Comparison of ENCODE assay signal across 8 mouse cellular contexts in the genomic region with DNA sequence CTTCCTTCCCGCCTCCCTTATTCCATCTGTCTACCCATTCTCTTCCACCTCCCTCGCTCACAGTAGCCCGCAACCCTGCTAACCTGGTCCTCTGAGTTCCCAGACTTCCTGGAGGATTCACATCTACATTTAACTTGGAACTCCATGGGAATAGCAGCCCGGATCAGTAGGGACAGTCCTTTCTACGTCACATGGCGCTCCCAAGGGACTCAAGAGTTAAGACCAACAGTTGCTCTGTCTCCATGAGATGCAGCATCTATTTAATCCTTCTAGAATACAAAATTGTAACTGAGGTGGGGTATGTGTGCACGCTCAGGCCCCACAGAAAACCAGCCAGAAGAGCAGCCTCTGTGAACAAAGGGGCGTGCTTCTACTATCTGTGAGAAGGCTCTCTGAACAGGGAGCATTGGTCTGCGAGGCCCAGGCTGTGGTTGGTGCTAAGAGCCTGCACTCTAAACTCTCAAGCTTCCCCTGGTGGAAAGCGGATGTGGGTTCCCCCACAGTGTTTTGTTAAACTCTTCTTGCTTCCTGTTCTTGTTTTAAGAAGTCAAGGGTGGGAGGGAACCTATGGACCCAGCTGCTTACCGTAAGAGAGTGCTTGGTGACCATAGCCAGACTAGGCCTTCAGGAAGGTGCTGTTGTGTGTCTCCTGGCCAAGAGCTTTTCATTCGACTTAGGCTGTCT. TPM values are rescaled to one million over a fixed set of nuclear protein-coding genes. Genes with fewer than 3 reads are reported as not detected.
A peak's percentile ranks its signal among the peaks of the same experiment; 100 is the strongest.
DNase-seq lines count a peak whose midpoint lies in the region; ATAC-seq and TF ChIP-seq lines count a peak whose summit lies in the region.

No protein-coding gene starts in this region.

- no peaks in the 10 kb centered on the region for H3K27me3 ChIP-seq in lung, embryonic 14.5 days (ENCODE audit: insufficient read depth, low read length)
- H3K27me3 ChIP-seq in splenic B cell, adult 2 months (ENCODE audit: control insufficient read depth, insufficient read depth, low read length, poor library complexity, severe bottlenecking): no peaks in the 10 kb centered on the region
- no peaks in the 10 kb centered on the region for H3K27me3 ChIP-seq in forebrain, postnatal 0 days (ENCODE audit: insufficient read depth, low read length)

- DNase-seq in A20 (ENCODE audit: low read depth, low spot score): peak; percentile 85
- DNase-seq in lung, embryonic 14.5 days: peak; percentile 63
- DNase-seq in splenic B cell, adult 2 months (ENCODE audit: low read depth, low spot score): peak; percentile 92
- DNase-seq in ovary, postnatal 14 days (ENCODE audit: low spot score): no peak
- DNase-seq in adrenal gland, postnatal 36 days: no peak
- no peak for DNase-seq in forebrain, postnatal 0 days

- ATAC-seq in hematopoietic stem cell, adult 5-6 weeks (replicated peaks in 1 of 2; ENCODE audit: insufficient read depth in 1 of 2, low FRiP score in 2 of 2, low TSS enrichment in 1 of 2, low read depth in 1 of 2, poor library complexity in 2 of 2, severe bottlenecking in 2 of 2): peak; percentile 93 to 95
- ATAC-seq in lung, embryonic 14.5 days (ENCODE audit: insufficient read depth): no peak
- no peak for ATAC-seq in forebrain, postnatal 0 days

- H3K4me1 ChIP-seq in bone marrow macrophage, adult 2 months (ENCODE audit: control insufficient read depth, insufficient read depth, low read length): peaks cover 38% of the 10 kb centered on the region
- peaks cover 13% of the 10 kb centered on the region; the same call in 1 of the 2 replicates for H3K4me1 ChIP-seq in lung, embryonic 14.5 days (ENCODE audit: insufficient read depth)
- no peaks in the 10 kb centered on the region for H3K4me1 ChIP-seq in forebrain, postnatal 0 days (ENCODE audit: insufficient read depth)

- TF ChIP-seq CTCF in bone marrow macrophage, adult 2 months (IDR thresholded peaks at IDR 0.05; ENCODE audit: low read depth, low read length): no peak
- no peak; the same call in 1 of the 2 replicates for TF ChIP-seq CTCF in lung, embryonic 14.5 days (IDR thresholded peaks at IDR 0.05; ENCODE audit: low read depth)
- TF ChIP-seq CTCF in forebrain, postnatal 0 days (IDR thresholded peaks at IDR 0.05; ENCODE audit: low read depth): no peak

- no peaks in the 10 kb centered on the region for H3K36me3 ChIP-seq in lung, embryonic 14.5 days (ENCODE audit: insufficient read depth)
- no peaks in the 10 kb centered on the region for H3K36me3 ChIP-seq in splenic B cell, adult 2 months (ENCODE audit: control insufficient read depth, insufficient read depth, low read length, poor library complexity, severe bottlenecking)
- H3K36me3 ChIP-seq in forebrain, postnatal 0 days (ENCODE audit: insufficient read depth): no peaks in the 10 kb centered on the region

- no peak for TF ChIP-seq POLR2A in bone marrow macrophage, adult 2 months (IDR thresholded peaks at IDR 0.05; ENCODE audit: borderline replicate concordance, low read depth, low read length)

- no peak overlapping the region for H3K9ac ChIP-seq in lung, embryonic 14.5 days
- H3K9ac ChIP-seq in forebrain, postnatal 0 days: no peak overlapping the region

- H3K27ac ChIP-seq in bone marrow macrophage, adult 2 months (ENCODE audit: insufficient read depth, low read depth, low read length): peak overlapping the region; percentile 75
- no peak overlapping the region; the same call in 1 of the 2 replicates for H3K27ac ChIP-seq in lung, embryonic 14.5 days (ENCODE audit: low read depth)
- H3K27ac ChIP-seq in forebrain, postnatal 0 days (ENCODE audit: low read depth, low read length): no peak overlapping the region

- no peaks in the 10 kb centered on the region for H3K9me3 ChIP-seq in lung, embryonic 14.5 days (ENCODE audit: low read depth, low read length)
- H3K9me3 ChIP-seq in forebrain, postnatal 0 days (ENCODE audit: low read length): no peaks in the 10 kb centered on the region

- 71% methylated on average over 12 of the region's 12 CpGs for WGBS in lung, embryonic 14.5 days
- WGBS in forebrain, postnatal 0 days: 83% methylated on average over 12 of the region's 12 CpGs

- H3K4me3 ChIP-seq in bone marrow macrophage, adult 2 months (ENCODE audit: insufficient read depth, low read length): peak overlapping the region; percentile 32
- H3K4me3 ChIP-seq in lung, embryonic 14.5 days (ENCODE audit: low read depth, low read length): no peak overlapping the region
- H3K4me3 ChIP-seq in forebrain, postnatal 0 days (ENCODE audit: low read depth, low read length): no peak overlapping the region

- no peak overlapping the region for H3K4me2 ChIP-seq in lung, embryonic 14.5 days
- no peak overlapping the region for H3K4me2 ChIP-seq in forebrain, postnatal 0 days (ENCODE audit: low read depth)

RNA-seq across cellular contexts. Expression of a gene that starts 2.2 kb away (rescaled TPM):
- polyA plus RNA-seq in bone marrow macrophage, adult 2 months (2012; ENCODE audit: insufficient read depth, insufficient read length, missing spikeins): 8.4 and 11.6 TPM in 2 replicates
- total RNA-seq in hematopoietic stem cell, adult 5-6 weeks (2017): 22.8 and 27.9 TPM in 2 replicates
- 0.43 and 0.71 TPM in 2 replicates for polyA plus RNA-seq in lung, embryonic 14.5 days (2014; fragmentation: Nextera tagmentation; extraction: Ambion mirVana)
- 1 to 10 TPM; 6.5 to 6.6 TPM for total RNA-seq in adrenal gland, postnatal 36 days (2021)
- total RNA-seq in forebrain, postnatal 0 days (2014; rRNA removed): 3.2 and 4.3 TPM in 2 replicates
- polyA plus RNA-seq in forebrain, postnatal 0 days (2015; fragmentation: Nextera tagmentation; extraction: Ambion mirVana): 1.5 and 2.6 TPM in 2 replicates

RNA-seq across cellular contexts. Expression of a gene that starts 29.9 kb away (rescaled TPM):
- polyA plus RNA-seq in bone marrow macrophage, adult 2 months (2012; ENCODE audit: insufficient read depth, insufficient read length, missing spikeins): not detected in 2 replicates
- 2.4 TPM in 1 of 2 replicates, not detected in the other for total RNA-seq in hematopoietic stem cell, adult 5-6 weeks (2017)
- polyA plus RNA-seq in lung, embryonic 14.5 days (2014; fragmentation: Nextera tagmentation; extraction: Ambion mirVana): 1.8 and 1.9 TPM in 2 replicates
- total RNA-seq in adrenal gland, postnatal 36 days (2021): not detected
- total RNA-seq in forebrain, postnatal 0 days (2014; rRNA removed): 1.0 and 3.8 TPM in 2 replicates
- polyA plus RNA-seq in forebrain, postnatal 0 days (2015; fragmentation: Nextera tagmentation; extraction: Ambion mirVana): 0.86 and 2.3 TPM in 2 replicates

RNA-seq across cellular contexts. Expression of a gene that starts 31.2 kb away (rescaled TPM):
- polyA plus RNA-seq in bone marrow macrophage, adult 2 months (2012; ENCODE audit: insufficient read depth, insufficient read length, missing spikeins): not detected in 2 replicates
- not detected in 2 replicates for total RNA-seq in hematopoietic stem cell, adult 5-6 weeks (2017)
- polyA plus RNA-seq in lung, embryonic 14.5 days (2014; fragmentation: Nextera tagmentation; extraction: Ambion mirVana): 0.50 and 0.69 TPM in 2 replicates
- under 1 TPM; 0.17 to 0.36 TPM for total RNA-seq in adrenal gland, postnatal 36 days (2021)
- total RNA-seq in forebrain, postnatal 0 days (2014; rRNA removed): 20.0 and 24.2 TPM in 2 replicates
- 17.9 and 23.2 TPM in 2 replicates for polyA plus RNA-seq in forebrain, postnatal 0 days (2015; fragmentation: Nextera tagmentation; extraction: Ambion mirVana)

RNA-seq across cellular contexts. Expression of a gene that starts 52.5 kb away (rescaled TPM):
- polyA plus RNA-seq in bone marrow macrophage, adult 2 months (2012; ENCODE audit: insufficient read depth, insufficient read length, missing spikeins): not detected in 2 replicates
- 0.20 TPM in 1 of 2 replicates, not detected in the other for total RNA-seq in hematopoietic stem cell, adult 5-6 weeks (2017)
- polyA plus RNA-seq in lung, embryonic 14.5 days (2014; fragmentation: Nextera tagmentation; extraction: Ambion mirVana): 5.8 and 5.9 TPM in 2 replicates
- total RNA-seq in adrenal gland, postnatal 36 days (2021): 10 to 100 TPM in 1 of 2 experiments, 1 to 10 TPM in 1; 9.7 to 11.0 TPM
- total RNA-seq in forebrain, postnatal 0 days (2014; rRNA removed): 2.2 and 2.6 TPM in 2 replicates
- 2.2 TPM in 2 replicates for polyA plus RNA-seq in forebrain, postnatal 0 days (2015; fragmentation: Nextera tagmentation; extraction: Ambion mirVana)

Comparison
In these comparisons a context has a peak if more than half of its experiments do, and no peak if none do; other contexts are left out.
1. DNase-seq: peak in A20 (single experiment), lung, embryonic 14.5 days (single experiment) and splenic B cell, adult 2 months (single experiment); none in ovary, postnatal 14 days (single experiment), adrenal gland, postnatal 36 days (0 of 2) and forebrain, postnatal 0 days (single experiment).
2. ATAC-seq: peak in hematopoietic stem cell, adult 5-6 weeks (2 of 2); none in lung, embryonic 14.5 days (single experiment) and forebrain, postnatal 0 days (single experiment).
3. RNA of a gene that starts 31.2 kb away (total RNA-seq): 20.0 to 24.2 TPM in forebrain, postnatal 0 days; 0.17 to 0.36 TPM in adrenal gland, postnatal 36 days and not detected in hematopoietic stem cell, adult 5-6 weeks; every median in the first group is over 10 times any median in the second.